Mouse (Mus musculus) urinary bladder, postnatal 14 days (tissue): ENCODE data around the gene Sez6l.
A peak's percentile ranks its signal among the peaks of the same experiment; 100 is the strongest.

Source experiments
- DNase-seq: peaks from one replicate; pipeline ENCODE4 v3.0.0; 2021; ENCODE audit warnings: low spot score

Gene Sez6l

GRCm38 (mm10) chr5:112389352-112389751 is 187.6 kb downstream of the Sez6l start:
- DNase-seq, result no peak

- no peak for DNase-seq
Observed at GRCm38 (mm10) chr5:112385973-112386372, 191.0 kb downstream of the Sez6l start.

- no peak for DNase-seq
Observed at GRCm38 (mm10) chr5:112384805-112385472, 192.0 kb downstream of the Sez6l start.

- peak; percentile 31 for DNase-seq
Observed at GRCm38 (mm10) chr5:112382641-112383330, 194.2 kb downstream of the Sez6l start.

- no peak for DNase-seq
Observed at GRCm38 (mm10) chr5:112382042-112382441, 194.9 kb downstream of the Sez6l start.

- no peak for DNase-seq
Observed at GRCm38 (mm10) chr5:112381154-112381553, 195.8 kb downstream of the Sez6l start.

GRCm38 (mm10) chr5:112378716-112379115 is 198.3 kb downstream of the Sez6l start:
- DNase-seq, result no peak

GRCm38 (mm10) chr5:112377380-112377779 is 199.6 kb downstream of the Sez6l start:
- DNase-seq, result no peak

- DNase-seq, result no peak
Observed at GRCm38 (mm10) chr5:112376111-112376510, 200.9 kb downstream of the Sez6l start.

GRCm38 (mm10) chr5:112371933-112372332 is 205.1 kb downstream of the Sez6l start:
- DNase-seq, result no peak

GRCm38 (mm10) chr5:112370236-112370813 is 206.7 kb downstream of the Sez6l start:
- no peak for DNase-seq

GRCm38 (mm10) chr5:112369326-112369725 is 207.7 kb downstream of the Sez6l start:
- DNase-seq, result no peak
